Mouse (Mus musculus): ENCODE measurements around the gene Pax3. TPM values are rescaled to one million over a fixed set of nuclear protein-coding genes. Genes with fewer than 3 reads are reported as not detected.

Pax3 gene
- polyA plus RNA-seq, 1 experiment from 2014 or later = 0.19 TPM

- Histone ChIP-seq H3K9ac (ENCODE audit: low read depth, low read length) (no peak overlapping the region), H3K9me3 (replicated peaks; ENCODE audit: control insufficient read depth, low read length) (no peaks in the 10 kb centered on the region), H3K36me3 (ENCODE audit: control insufficient read depth, insufficient read depth, low read length) (no peaks in the 10 kb centered on the region), H3K4me3 (ENCODE audit: low read depth, low read length) (no peak overlapping the region), H3K27me3 (ENCODE audit: control insufficient read depth, insufficient read depth, low read length) (peaks cover 70% of the 10 kb centered on the region), H3K4me1 (ENCODE audit: control insufficient read depth, insufficient read depth, low read length) (no peaks in the 10 kb centered on the region), H3K4me2 (no peak overlapping the region), H3K27ac (ENCODE audit: low read depth, low read length) (no peak overlapping the region)
- no peak for ATAC-seq (replicated peaks; ENCODE audit: insufficient number of reproducible peaks, low FRiP score, low TSS enrichment)
- 60% methylated on average over 6 of the region's 6 CpGs for WGBS (ENCODE audit: insufficient replicate concordance)
Observed at GRCm38 (mm10) chr1:78142912-78143311, 54.0 kb downstream of the Pax3 start.

- no peak for ATAC-seq (replicated peaks; ENCODE audit: insufficient number of reproducible peaks, low FRiP score, low TSS enrichment)
- H3K4me1 ChIP-seq (ENCODE audit: control insufficient read depth, insufficient read depth, low read length) = no peaks in the 10 kb centered on the region
- H3K9ac ChIP-seq (ENCODE audit: low read depth, low read length) = no peak overlapping the region
- H3K27ac ChIP-seq (ENCODE audit: low read depth, low read length) = no peak overlapping the region
- no peak overlapping the region for H3K4me3 ChIP-seq (ENCODE audit: low read depth, low read length)
- no peaks in the 10 kb centered on the region for H3K9me3 ChIP-seq (replicated peaks; ENCODE audit: control insufficient read depth, low read length)
- WGBS (ENCODE audit: insufficient replicate concordance) = 28% methylated on average over 9 of the region's 9 CpGs
- peaks cover 77% of the 10 kb centered on the region for H3K27me3 ChIP-seq (ENCODE audit: control insufficient read depth, insufficient read depth, low read length)
- H3K36me3 ChIP-seq (ENCODE audit: control insufficient read depth, insufficient read depth, low read length) = no peaks in the 10 kb centered on the region
- H3K4me2 ChIP-seq = no peak overlapping the region
Observed at GRCm38 (mm10) chr1:78141741-78142501, 55.0 kb downstream of the Pax3 start.

GRCm38 (mm10) chr1:78141314-78141713 lies 55.6 kb downstream of the Pax3 start:
- Histone ChIP-seq H3K9me3 (replicated peaks; ENCODE audit: control insufficient read depth, low read length) (no peaks in the 10 kb centered on the region), H3K4me2 (no peak overlapping the region), H3K9ac (ENCODE audit: low read depth, low read length) (no peak overlapping the region), H3K27me3 (ENCODE audit: control insufficient read depth, insufficient read depth, low read length) (peaks cover 73% of the 10 kb centered on the region), H3K36me3 (ENCODE audit: control insufficient read depth, insufficient read depth, low read length) (no peaks in the 10 kb centered on the region), H3K4me1 (ENCODE audit: control insufficient read depth, insufficient read depth, low read length) (no peaks in the 10 kb centered on the region), H3K27ac (ENCODE audit: low read depth, low read length) (no peak overlapping the region), H3K4me3 (ENCODE audit: low read depth, low read length) (no peak overlapping the region)
- WGBS (ENCODE audit: insufficient replicate concordance) = 7% methylated on average over 7 of the region's 7 CpGs
- ATAC-seq (replicated peaks; ENCODE audit: insufficient number of reproducible peaks, low FRiP score, low TSS enrichment) = no peak

- Histone ChIP-seq H3K27ac (ENCODE audit: low read depth, low read length) (no peak overlapping the region), H3K27me3 (ENCODE audit: control insufficient read depth, insufficient read depth, low read length) (peaks cover 71% of the 10 kb centered on the region), H3K4me3 (ENCODE audit: low read depth, low read length) (no peak overlapping the region), H3K4me2 (no peak overlapping the region), H3K36me3 (ENCODE audit: control insufficient read depth, insufficient read depth, low read length) (no peaks in the 10 kb centered on the region), H3K4me1 (ENCODE audit: control insufficient read depth, insufficient read depth, low read length) (no peaks in the 10 kb centered on the region), H3K9me3 (replicated peaks; ENCODE audit: control insufficient read depth, low read length) (no peaks in the 10 kb centered on the region), H3K9ac (ENCODE audit: low read depth, low read length) (no peak overlapping the region)
- ATAC-seq (replicated peaks; ENCODE audit: insufficient number of reproducible peaks, low FRiP score, low TSS enrichment) = no peak
- WGBS (ENCODE audit: insufficient replicate concordance) = 3% methylated on average over 14 of the region's 14 CpGs
Observed at GRCm38 (mm10) chr1:78140505-78141303, 56.2 kb downstream of the Pax3 start.

GRCm38 (mm10) chr1:78139287-78139686 lies 57.6 kb downstream of the Pax3 start:
- no peak for ATAC-seq (replicated peaks; ENCODE audit: insufficient number of reproducible peaks, low FRiP score, low TSS enrichment)
- Histone ChIP-seq H3K9ac (ENCODE audit: low read depth, low read length) (no peak overlapping the region), H3K4me3 (ENCODE audit: low read depth, low read length) (no peak overlapping the region), H3K4me1 (ENCODE audit: control insufficient read depth, insufficient read depth, low read length) (no peaks in the 10 kb centered on the region), H3K4me2 (no peak overlapping the region), H3K27me3 (ENCODE audit: control insufficient read depth, insufficient read depth, low read length) (peaks cover 70% of the 10 kb centered on the region), H3K36me3 (ENCODE audit: control insufficient read depth, insufficient read depth, low read length) (no peaks in the 10 kb centered on the region), H3K9me3 (replicated peaks; ENCODE audit: control insufficient read depth, low read length) (no peaks in the 10 kb centered on the region), H3K27ac (ENCODE audit: low read depth, low read length) (no peak overlapping the region)
- 3% methylated on average over 11 of the region's 11 CpGs for WGBS (ENCODE audit: insufficient replicate concordance)

GRCm38 (mm10) chr1:78129267-78129666 lies 67.7 kb downstream of the Pax3 start:
- Histone ChIP-seq H3K27ac (ENCODE audit: low read depth, low read length) (no peak overlapping the region), H3K9ac (ENCODE audit: low read depth, low read length) (no peak overlapping the region)
- no peak for ATAC-seq (replicated peaks; ENCODE audit: insufficient number of reproducible peaks, low FRiP score, low TSS enrichment)

GRCm38 (mm10) chr1:78119899-78120560 lies 76.9 kb downstream of the Pax3 start:
- Histone ChIP-seq H3K9me3 (replicated peaks; ENCODE audit: control insufficient read depth, low read length) (no peaks in the 10 kb centered on the region), H3K4me1 (ENCODE audit: control insufficient read depth, insufficient read depth, low read length) (no peaks in the 10 kb centered on the region), H3K27ac (ENCODE audit: low read depth, low read length) (no peak overlapping the region), H3K4me2 (no peak overlapping the region), H3K36me3 (ENCODE audit: control insufficient read depth, insufficient read depth, low read length) (no peaks in the 10 kb centered on the region), H3K27me3 (ENCODE audit: control insufficient read depth, insufficient read depth, low read length) (no peaks in the 10 kb centered on the region), H3K9ac (ENCODE audit: low read depth, low read length) (no peak overlapping the region), H3K4me3 (ENCODE audit: low read depth, low read length) (no peak overlapping the region)
- no peak for ATAC-seq (replicated peaks; ENCODE audit: insufficient number of reproducible peaks, low FRiP score, low TSS enrichment)
- 19% methylated on average over 10 of the region's 10 CpGs for WGBS (ENCODE audit: insufficient replicate concordance)

More at GRCm38 (mm10) chr1:78129267-78129666, 67.7 kb downstream of the Pax3 start:
- Histone ChIP-seq H3K27me3 (ENCODE audit: control insufficient read depth, insufficient read depth, low read length) (peaks cover 3% of the 10 kb centered on the region; the same call in 1 of the 2 replicates), H3K4me3 (ENCODE audit: low read depth, low read length) (no peak overlapping the region), H3K4me2 (no peak overlapping the region), H3K36me3 (ENCODE audit: control insufficient read depth, insufficient read depth, low read length) (no peaks in the 10 kb centered on the region), H3K4me1 (ENCODE audit: control insufficient read depth, insufficient read depth, low read length) (no peaks in the 10 kb centered on the region), H3K9me3 (replicated peaks; ENCODE audit: control insufficient read depth, low read length) (no peaks in the 10 kb centered on the region)
- WGBS (ENCODE audit: insufficient replicate concordance) = 58% methylated on average over 5 of the region's 5 CpGs

- Histone ChIP-seq H3K4me3 (ENCODE audit: low read depth, low read length) (no peak overlapping the region), H3K4me1 (ENCODE audit: control insufficient read depth, insufficient read depth, low read length) (no peaks in the 10 kb centered on the region), H3K9ac (ENCODE audit: low read depth, low read length) (no peak overlapping the region), H3K27ac (ENCODE audit: low read depth, low read length) (no peak overlapping the region), H3K27me3 (ENCODE audit: control insufficient read depth, insufficient read depth, low read length) (no peaks in the 10 kb centered on the region; the same call in 1 of the 2 replicates), H3K4me2 (no peak overlapping the region), H3K9me3 (replicated peaks; ENCODE audit: control insufficient read depth, low read length) (no peaks in the 10 kb centered on the region), H3K36me3 (ENCODE audit: control insufficient read depth, insufficient read depth, low read length) (no peaks in the 10 kb centered on the region)
- 83% methylated on average over 3 of the region's 3 CpGs for WGBS (ENCODE audit: insufficient replicate concordance)
- no peak for ATAC-seq (replicated peaks; ENCODE audit: insufficient number of reproducible peaks, low FRiP score, low TSS enrichment)
Observed at GRCm38 (mm10) chr1:78116046-78116445, 80.9 kb downstream of the Pax3 start.
